ENCODE assay signal across 8 mouse cellular contexts in the genomic region with DNA sequence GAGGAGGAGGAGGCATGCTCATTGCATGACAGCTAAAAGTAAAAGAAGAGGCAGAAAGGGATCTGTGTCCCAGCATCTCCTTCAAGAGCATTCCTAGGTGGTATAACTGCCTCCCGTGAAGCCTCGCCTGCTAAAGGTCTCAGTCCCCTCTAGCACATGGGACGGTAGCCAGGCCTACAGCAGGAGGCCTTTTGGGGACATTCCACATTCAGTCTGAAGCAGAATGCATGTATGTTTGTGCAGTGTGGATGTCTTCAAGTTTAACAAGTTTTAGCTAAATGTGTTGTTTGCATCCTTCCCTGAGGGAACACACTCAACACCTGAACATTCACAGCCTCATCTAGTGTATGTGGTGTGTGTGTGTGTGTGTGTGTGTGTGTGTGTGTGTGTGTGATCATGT.
"Had no signal": no experiment of that assay in that cellular context is flagged by ENCODE, and none has a peak within 500 bp of the region (broad histone marks: within the 10 kb centered on the region; RNA-seq: fewer than 3 reads in every experiment).

No protein-coding gene starts in this region.

- DNase-seq: kidney, postnatal 25 days; layer of hippocampus, adult 9-11 months; liver, embryonic 13.5 days; lung, adult 2 months; midbrain, embryonic 14.5 days; thymus, adult 2 months; thymus, postnatal 14 days; thymus, postnatal 4 days had no signal
